Mouse (Mus musculus) stomach, postnatal 0 days (tissue): ENCODE results near the gene Myh6.

Experiments
- CTCF ChIP-seq: IDR thresholded peaks from 2 replicates; pipeline ENCODE4 v1.5.1; 2016; ENCODE audit warnings: antibody characterized with exemption, low read depth, mild to moderate bottlenecking, moderate library complexity
- EP300 ChIP-seq: optimal IDR thresholded peaks from 2 replicates; pipeline ENCODE3; 2016; ENCODE audit warnings: antibody characterized with exemption

GRCm38 (mm10) chr14:54908682-54909081 lies 58.0 kb downstream of the Myh6 start:
- TF ChIP-seq CTCF = no peak
- no peak for TF ChIP-seq EP300
